Mouse (Mus musculus) spleen, postnatal 4 days (tissue): ENCODE measurements around the gene Olfr1339.

Experiments used
- DNase-seq, 2 experiments: peaks; one replicate each; pipeline ENCODE4 v3.0.0; 2022; ENCODE audit warnings: low spot score in 2 of 2

The Olfr1339 gene

DNA sequence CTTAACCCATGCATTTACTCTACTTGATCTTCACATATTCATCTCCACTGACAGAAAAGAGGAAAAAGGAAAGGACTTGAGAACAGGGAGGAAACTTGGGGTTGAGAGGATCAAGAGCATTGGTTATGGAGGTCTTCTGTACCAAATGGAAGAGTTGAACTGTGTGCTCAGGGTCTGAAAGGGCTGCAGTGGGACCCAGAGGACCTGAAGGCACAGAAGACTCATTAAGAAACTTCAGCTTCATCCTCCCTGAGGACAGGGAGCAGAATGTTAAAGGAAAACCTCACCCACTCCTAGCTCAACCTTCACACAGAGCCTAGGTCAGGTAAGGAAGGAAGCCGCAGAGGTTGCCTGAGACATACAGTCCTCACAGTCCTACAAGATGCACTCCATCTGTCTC, at the start of gene Olfr1339:
Gene Olfr1339 (plus strand): TSS at position 301 of the 400 bp plus-strand sequence.
- no peak for DNase-seq

DNA sequence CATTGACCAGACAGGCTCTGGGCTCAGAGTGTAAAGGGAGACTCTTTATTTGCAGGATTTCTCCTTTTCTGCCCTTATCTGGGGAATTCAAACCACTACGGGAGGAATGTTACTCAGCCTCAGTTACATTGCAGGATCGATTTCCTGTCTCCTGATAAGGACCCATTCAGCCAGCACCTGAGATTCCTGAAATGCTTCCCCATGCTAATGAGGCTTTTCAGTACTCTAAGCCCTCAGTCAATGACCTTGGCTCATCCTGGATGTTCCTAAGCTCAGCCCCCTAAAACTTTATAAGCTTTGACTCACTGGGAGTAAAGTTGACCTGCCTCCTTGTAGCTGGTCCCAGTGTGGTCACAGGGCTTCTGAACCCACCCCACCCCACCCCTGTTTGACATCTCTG, 44.9 kb upstream of the Olfr1339 start:
- DNase-seq = no peak

DNA sequence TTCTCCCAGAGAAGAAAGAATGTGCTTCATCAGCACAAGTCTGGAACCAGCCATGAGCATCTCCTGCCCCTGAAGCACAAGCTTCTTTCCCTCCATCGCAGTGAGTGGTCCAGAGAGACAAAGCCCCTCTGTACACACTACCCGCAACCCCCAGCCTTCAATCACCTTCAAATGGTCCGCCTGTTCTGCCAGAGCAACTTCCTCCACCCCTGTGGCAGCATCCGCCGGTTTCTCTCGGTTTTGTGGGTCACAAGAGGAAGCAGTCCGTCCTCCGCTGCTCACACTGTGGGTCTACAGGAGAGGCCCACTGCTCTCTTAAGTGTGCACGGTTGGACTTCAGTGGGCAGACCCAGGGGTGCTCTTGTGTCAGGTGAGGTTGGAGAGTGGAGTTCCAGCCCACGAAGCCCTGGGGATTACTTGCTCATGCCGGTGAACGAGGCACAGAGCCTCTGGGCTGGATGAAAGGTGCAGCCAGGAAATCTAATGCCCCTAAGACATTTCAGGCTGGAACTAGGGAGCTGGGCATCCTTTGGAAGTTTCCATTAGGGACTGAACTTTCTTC, 39.5 kb upstream of the Olfr1339 start, which contains the start of gene Olfr1342:
Gene Olfr1342 (minus strand): TSS at position 345 of the 562 bp plus-strand sequence.
- no peak for DNase-seq

DNA sequence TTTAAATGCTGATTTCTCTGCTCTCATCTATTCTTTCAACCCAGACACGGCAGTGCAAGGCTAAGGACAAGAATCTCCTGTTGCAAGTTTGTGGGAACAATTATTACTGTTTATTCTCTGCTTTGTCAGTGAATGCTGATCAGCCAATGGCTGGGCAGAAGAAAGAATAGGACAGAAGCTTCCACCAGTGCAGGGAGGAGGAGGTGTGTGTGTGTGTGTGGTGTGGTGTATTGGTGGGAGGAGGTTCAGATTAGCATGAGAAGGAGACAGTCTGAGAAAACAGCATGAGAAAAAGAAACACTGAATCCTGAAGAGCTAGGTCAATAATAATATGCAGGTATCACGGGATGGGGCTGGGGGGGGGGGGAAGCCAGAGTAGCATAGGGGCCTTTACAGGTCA, 38.2 kb upstream of the Olfr1339 start:
- DNase-seq = no peak

DNA sequence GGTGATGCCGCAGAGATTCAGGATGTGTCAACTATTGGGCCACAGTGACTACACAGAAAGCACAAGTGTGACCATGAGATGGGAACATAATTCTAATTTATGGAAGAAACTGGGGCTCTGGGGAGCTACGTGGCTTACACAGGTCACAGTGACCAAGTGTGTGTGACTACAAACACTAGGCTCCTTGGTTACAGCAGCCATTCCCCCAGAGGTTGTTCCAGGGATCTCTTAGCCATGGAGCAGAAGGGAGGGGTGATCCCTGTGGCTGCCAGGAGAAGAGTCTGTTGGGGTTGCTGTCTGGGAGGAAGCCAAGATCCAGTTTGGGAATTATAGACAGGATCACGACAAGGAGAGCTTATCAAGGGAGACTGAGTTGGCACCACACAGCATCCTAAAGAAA, 28.8 kb upstream of the Olfr1339 start, which contains the start of gene Olfr1341:
Gene Olfr1341 (plus strand): TSS at position 301 of the 400 bp plus-strand sequence.
- no peak for DNase-seq

DNA sequence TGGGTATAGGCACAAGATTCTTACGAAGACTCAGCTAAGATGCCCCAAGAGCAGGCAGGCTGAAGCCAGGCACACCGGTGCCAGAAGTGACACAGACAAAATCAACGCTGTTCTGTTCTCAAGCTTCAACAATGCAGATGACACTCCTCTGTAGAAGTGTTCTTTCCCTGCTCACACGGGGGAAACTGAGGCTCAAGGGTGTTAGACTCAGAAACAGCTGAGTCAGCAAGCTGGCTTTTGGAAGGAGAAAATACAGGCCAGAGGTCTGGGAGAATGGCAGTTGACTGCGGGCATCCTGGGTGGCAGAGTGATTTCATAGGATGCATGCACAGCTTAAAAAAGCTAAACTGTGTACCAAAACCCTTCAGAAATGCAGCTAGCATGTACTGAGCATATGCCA, 23.9 kb upstream of the Olfr1339 start:
- DNase-seq = no peak

DNA sequence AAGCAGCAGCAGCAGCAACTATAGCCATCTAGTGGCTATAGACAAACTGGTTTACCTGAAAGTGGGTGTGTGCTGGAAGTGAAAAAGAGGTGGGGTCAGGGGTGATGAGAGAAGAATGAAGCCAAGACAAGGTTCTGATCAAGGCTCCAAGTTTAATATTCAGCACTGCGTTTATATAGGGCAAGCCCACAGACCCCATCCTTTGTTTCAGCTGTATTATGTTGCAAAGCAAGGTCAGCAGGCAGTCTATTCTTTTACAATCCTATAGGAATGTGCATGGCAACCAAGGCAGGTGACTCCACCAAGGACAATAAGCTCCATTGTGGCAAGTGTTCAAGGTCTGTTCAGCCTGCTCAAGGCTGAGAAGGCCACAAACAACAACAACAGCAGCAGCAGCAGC, 20.3 kb upstream of the Olfr1339 start:
- DNase-seq = no peak

DNA sequence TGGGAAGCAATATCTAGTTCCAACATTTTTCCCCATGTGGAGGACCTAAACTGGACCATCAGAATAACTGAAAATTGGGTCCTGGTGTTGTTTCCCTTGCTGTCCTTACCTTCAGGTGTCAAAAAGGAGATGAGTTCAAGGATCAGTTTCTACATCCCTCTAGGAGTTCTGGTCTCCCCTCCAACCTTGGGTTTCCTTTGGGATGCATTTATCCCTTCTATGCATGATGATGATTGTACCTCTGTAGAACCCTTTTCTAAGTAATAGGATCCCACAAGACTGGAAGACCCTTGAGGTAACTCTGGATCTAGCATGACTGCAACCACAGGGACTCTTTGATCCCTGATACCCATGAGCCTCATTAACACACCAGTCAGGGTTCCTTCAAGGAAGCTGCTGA, 12.1 kb upstream of the Olfr1339 start, which contains the start of gene Olfr1340:
Gene Olfr1340 (plus strand): TSS at position 301 of the 400 bp plus-strand sequence.
- DNase-seq = no peak

DNA sequence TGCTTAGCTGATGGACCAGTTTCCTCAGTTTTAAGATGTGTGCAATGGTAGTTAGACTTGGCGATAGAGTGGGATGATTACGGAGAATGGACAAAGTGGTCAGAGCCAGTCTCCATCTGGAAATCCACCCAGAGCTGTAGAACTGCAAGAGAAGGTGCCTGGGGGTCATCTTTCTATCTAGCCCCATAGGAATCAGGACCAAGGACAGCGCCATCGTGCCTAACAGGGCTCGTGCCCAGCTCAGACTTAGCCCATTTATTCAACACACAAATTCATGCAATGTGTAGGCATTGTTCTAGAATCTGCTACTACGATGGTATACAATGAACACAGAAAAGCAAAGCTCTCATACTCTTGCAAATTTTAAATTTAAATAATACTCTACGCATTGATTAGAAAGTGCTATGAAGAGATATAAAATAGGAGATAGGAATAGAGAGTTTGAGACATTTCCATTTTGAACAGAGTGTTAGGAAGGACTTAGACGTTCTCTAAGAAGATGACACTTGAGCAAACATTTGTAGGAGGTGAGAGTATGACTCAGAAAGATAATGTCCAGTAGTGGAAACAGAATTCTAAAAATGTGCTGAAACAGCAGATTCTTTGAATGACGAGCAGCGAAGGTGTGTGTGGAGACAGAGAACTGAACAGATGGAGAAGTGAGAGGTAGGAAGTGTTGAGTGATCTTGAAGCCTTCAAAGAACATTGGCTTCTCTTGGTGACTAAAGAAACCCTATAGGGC, 10.1 kb upstream of the Olfr1339 start:
- DNase-seq = no peak

DNA sequence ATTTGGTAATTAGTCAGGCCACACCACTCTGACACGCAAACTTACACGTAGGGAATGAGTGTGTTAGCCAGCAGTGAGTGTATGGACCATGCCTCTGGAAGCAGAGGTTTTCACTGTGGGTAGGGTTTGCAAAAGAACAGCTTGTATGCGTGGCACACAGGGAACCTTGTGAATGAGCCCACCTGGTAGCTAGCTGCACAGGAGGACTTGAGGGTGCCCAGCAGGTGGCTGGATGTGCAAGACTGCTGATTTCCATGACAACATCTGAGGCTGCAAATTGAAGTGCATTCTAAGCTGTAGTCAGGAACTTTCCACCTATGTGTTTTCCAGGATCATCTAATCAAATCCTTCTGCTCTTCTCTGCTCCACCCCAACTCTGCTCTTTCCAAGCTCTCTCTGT, 7.6 kb downstream of the Olfr1339 start:
- no peak for DNase-seq

DNA sequence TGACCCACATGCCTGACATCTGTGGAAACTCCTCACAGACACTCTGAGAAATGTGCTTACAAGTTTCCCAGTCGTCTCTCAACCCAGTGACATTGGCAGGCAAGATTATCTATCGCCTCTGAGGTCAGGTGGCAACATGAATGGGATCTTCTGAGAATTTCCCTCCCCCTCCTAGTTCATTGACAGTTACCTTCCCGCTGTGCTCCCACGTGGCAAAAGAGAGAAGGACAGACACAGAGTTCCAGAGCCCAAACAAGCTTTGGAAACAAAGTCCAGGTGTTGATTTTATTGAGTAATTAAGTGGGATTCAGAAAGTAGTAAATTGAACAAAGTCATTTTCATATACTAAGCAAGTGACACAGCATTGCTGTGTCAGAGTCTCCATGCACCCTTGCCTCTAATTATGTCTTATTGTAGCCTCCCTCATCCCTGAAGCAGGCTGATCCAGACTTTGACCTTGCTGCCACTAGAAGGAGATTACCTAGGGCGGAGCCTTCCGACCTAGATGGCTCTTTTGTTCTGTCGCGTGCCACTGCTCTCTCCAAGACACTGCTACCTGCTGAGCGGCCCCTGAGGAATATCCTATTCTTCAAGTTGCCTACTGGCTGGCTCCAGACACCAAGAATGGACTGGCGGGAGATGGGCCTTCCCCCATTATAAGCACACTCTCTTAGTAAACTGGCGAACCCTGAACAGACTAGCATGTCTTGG, 9.2 kb downstream of the Olfr1339 start:
- DNase-seq = no peak

DNA sequence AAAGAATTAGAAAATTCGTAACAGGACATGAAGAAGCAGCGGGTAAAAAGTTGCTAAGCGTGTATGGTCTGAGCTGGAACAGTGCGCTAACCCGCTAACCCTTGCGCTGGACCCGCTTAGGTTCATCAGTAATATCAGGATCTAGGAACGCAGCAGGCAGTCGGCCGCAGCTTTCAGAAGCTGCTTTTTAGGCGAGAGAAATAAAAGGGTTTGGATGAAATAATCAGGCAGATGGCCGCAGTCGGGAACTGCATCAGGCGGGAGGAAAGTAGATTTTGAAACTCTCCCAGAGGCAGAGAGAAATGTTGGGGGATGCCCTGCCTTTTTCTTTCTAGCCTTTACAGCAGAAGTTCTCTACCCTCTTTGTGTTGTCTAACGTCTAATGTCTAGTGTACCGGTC, 9.9 kb downstream of the Olfr1339 start:
- DNase-seq = no peak

DNA sequence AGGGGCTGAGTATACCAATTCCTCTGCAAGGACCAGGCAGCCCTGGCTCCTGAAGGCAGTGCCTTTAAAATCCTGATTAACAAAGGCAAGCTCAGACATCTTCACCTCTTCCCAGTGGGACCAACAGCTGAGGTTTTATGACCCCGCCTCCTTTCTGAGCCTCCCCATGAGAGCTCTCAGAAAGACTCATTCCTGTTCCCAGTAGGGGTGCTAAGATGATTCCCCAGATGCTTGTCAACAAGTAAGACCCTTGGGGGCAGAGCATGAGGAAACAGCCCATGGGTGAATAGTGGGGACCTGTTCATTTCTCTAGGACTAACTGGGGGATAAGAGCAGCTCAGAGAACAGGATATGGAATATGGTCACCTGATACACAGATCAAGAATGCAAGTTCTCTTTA, 26.7 kb downstream of the Olfr1339 start, which contains the start of gene Olfr1338:
Gene Olfr1338 (minus strand): TSS at position 101 of the 400 bp plus-strand sequence.
- no peak for DNase-seq

DNA sequence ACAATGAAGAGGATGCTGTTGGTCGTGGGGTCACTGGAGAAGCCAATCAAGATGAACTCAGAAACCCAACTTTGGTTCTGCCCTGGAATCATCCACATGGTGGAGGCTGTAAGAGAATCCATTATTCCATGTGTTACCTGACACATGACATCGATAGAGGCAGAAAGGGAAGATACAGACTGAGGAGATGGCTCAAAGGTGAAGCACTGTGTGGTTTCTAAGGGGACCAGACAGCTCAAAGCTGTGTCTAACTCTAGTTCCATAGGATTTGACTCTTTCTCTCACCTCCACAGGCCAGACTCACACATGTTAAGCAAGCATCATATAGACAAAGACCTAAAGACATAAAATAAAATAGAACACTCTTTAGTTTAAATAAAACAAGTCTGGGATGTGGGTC, 50.5 kb downstream of the Olfr1339 start, which contains the start of gene Olfr1337:
Gene Olfr1337 (minus strand): TSS at position 101 of the 400 bp plus-strand sequence.
- no peak for DNase-seq
